Mouse (Mus musculus): ENCODE measurements around the gene Lrrc71.

The Lrrc71 gene

GRCm38 (mm10) chr3:87748431-87748830 lies at the start of gene Lrrc71:
TSS of gene Lrrc71 (minus strand) at chr3:87748625.
- peak; percentile 38 for DNase-seq

GRCm38 (mm10) chr3:87796736-87797334 lies 48.4 kb upstream of the Lrrc71 start, which contains the start of gene Insrr:
TSS of gene Insrr (plus strand) at chr3:87796951.
- DNase-seq: peak; percentile 70

- peak; percentile 80 for DNase-seq
Measured at GRCm38 (mm10) chr3:87795336-87796277, 47.2 kb upstream of the Lrrc71 start.

GRCm38 (mm10) chr3:87794922-87795325 lies 46.5 kb upstream of the Lrrc71 start, which contains the start of gene Ntrk1:
TSS of gene Ntrk1 (minus strand) at chr3:87795162.
- peak; percentile 11 for DNase-seq

GRCm38 (mm10) chr3:87789768-87790167 lies 41.3 kb upstream of the Lrrc71 start:
- DNase-seq: no peak

- no peak for DNase-seq
Measured at GRCm38 (mm10) chr3:87789248-87789647, 40.8 kb upstream of the Lrrc71 start.

GRCm38 (mm10) chr3:87785626-87786214 lies 37.3 kb upstream of the Lrrc71 start:
- DNase-seq: peak; percentile 22

- no peak for DNase-seq
Measured at GRCm38 (mm10) chr3:87785156-87785555, 36.7 kb upstream of the Lrrc71 start.

- DNase-seq: no peak
Measured at GRCm38 (mm10) chr3:87783282-87784023, 35.0 kb upstream of the Lrrc71 start.

GRCm38 (mm10) chr3:87779086-87779485 lies 30.7 kb upstream of the Lrrc71 start:
- no peak for DNase-seq

GRCm38 (mm10) chr3:87778283-87778682 lies 29.9 kb upstream of the Lrrc71 start:
- DNase-seq: no peak

GRCm38 (mm10) chr3:87771088-87771487 lies 22.7 kb upstream of the Lrrc71 start:
- DNase-seq: no peak

- peak; percentile 69 for DNase-seq
Measured at GRCm38 (mm10) chr3:87770280-87770679, 21.9 kb upstream of the Lrrc71 start.

GRCm38 (mm10) chr3:87769506-87769905 lies 21.1 kb upstream of the Lrrc71 start:
- DNase-seq: no peak

- DNase-seq: peak; percentile 94
Measured at GRCm38 (mm10) chr3:87768844-87769243, 20.4 kb upstream of the Lrrc71 start.

GRCm38 (mm10) chr3:87768431-87768830 lies 20.0 kb upstream of the Lrrc71 start:
- no peak for DNase-seq

GRCm38 (mm10) chr3:87767764-87768163 lies 19.3 kb upstream of the Lrrc71 start:
- peak; percentile 65 for DNase-seq

GRCm38 (mm10) chr3:87766284-87766667 lies 17.9 kb upstream of the Lrrc71 start:
- DNase-seq: no peak

GRCm38 (mm10) chr3:87765631-87766283 lies 17.3 kb upstream of the Lrrc71 start:
- no peak for DNase-seq

GRCm38 (mm10) chr3:87765091-87765490 lies 16.7 kb upstream of the Lrrc71 start:
- peak; percentile 81 for DNase-seq

GRCm38 (mm10) chr3:87764506-87764905 lies 16.1 kb upstream of the Lrrc71 start:
- DNase-seq: peak; percentile 68

GRCm38 (mm10) chr3:87763683-87764289 lies 15.4 kb upstream of the Lrrc71 start:
- peak; percentile 91 for DNase-seq

Data from lung, postnatal 10 days (tissue).